Mouse (Mus musculus) lung, postnatal 14 days (tissue): ENCODE data around the gene Xndc1.

Experiments used
- DNase-seq: peaks from one replicate; pipeline ENCODE4 v3.0.0; 2021

The Xndc1 gene

GRCm38 (mm10) chr7:102082816-102083215 is 17.5 kb downstream of the Xndc1 start, which contains the start of gene Trpc2:
Trpc2 (plus strand) TSS chr7:102083116.
- DNase-seq: no peak

GRCm38 (mm10) chr7:102084041-102084696 is 18.9 kb downstream of the Xndc1 start:
- no peak for DNase-seq

GRCm38 (mm10) chr7:102087336-102087735 is 22.0 kb downstream of the Xndc1 start:
- DNase-seq: no peak

GRCm38 (mm10) chr7:102099760-102100661 is 34.7 kb downstream of the Xndc1 start:
- peak; percentile 46 for DNase-seq

- DNase-seq: no peak
Observed at GRCm38 (mm10) chr7:102100868-102101267, 35.6 kb downstream of the Xndc1 start.

GRCm38 (mm10) chr7:102101487-102101886 is 36.2 kb downstream of the Xndc1 start, which contains the start of gene Art1:
Art1 (plus strand) TSS chr7:102101743.
- DNase-seq: no peak

GRCm38 (mm10) chr7:102102241-102102640 is 36.9 kb downstream of the Xndc1 start:
- no peak for DNase-seq

GRCm38 (mm10) chr7:102102696-102103095 is 37.4 kb downstream of the Xndc1 start:
- DNase-seq: no peak

GRCm38 (mm10) chr7:102103555-102103954 is 38.2 kb downstream of the Xndc1 start:
- no peak for DNase-seq

- peak; percentile 26 for DNase-seq
Observed at GRCm38 (mm10) chr7:102104126-102104525, 38.8 kb downstream of the Xndc1 start.

- DNase-seq: no peak
Observed at GRCm38 (mm10) chr7:102106700-102107141, 41.4 kb downstream of the Xndc1 start.

GRCm38 (mm10) chr7:102108206-102108605 is 42.9 kb downstream of the Xndc1 start:
- no peak for DNase-seq

- no peak for DNase-seq
Observed at GRCm38 (mm10) chr7:102109171-102109570, 43.9 kb downstream of the Xndc1 start, which contains the start of gene Art5. Art5 (minus strand) TSS chr7:102109489.

- DNase-seq: no peak
Observed at GRCm38 (mm10) chr7:102109746-102110145, 44.4 kb downstream of the Xndc1 start.

GRCm38 (mm10) chr7:102113151-102113729 is 47.9 kb downstream of the Xndc1 start:
- no peak for DNase-seq

- DNase-seq: no peak
Observed at GRCm38 (mm10) chr7:102116579-102117331, 51.4 kb downstream of the Xndc1 start, which contains the start of gene Chrna10. Chrna10 (minus strand) TSS chr7:102116828.

- DNase-seq: no peak
Observed at GRCm38 (mm10) chr7:102117382-102117781, 52.1 kb downstream of the Xndc1 start.

GRCm38 (mm10) chr7:102120326-102120725 is 55.0 kb downstream of the Xndc1 start:
- no peak for DNase-seq

- peak; percentile 20 for DNase-seq
Observed at GRCm38 (mm10) chr7:102132395-102132794, 67.1 kb downstream of the Xndc1 start.
